In the genomic region with DNA sequence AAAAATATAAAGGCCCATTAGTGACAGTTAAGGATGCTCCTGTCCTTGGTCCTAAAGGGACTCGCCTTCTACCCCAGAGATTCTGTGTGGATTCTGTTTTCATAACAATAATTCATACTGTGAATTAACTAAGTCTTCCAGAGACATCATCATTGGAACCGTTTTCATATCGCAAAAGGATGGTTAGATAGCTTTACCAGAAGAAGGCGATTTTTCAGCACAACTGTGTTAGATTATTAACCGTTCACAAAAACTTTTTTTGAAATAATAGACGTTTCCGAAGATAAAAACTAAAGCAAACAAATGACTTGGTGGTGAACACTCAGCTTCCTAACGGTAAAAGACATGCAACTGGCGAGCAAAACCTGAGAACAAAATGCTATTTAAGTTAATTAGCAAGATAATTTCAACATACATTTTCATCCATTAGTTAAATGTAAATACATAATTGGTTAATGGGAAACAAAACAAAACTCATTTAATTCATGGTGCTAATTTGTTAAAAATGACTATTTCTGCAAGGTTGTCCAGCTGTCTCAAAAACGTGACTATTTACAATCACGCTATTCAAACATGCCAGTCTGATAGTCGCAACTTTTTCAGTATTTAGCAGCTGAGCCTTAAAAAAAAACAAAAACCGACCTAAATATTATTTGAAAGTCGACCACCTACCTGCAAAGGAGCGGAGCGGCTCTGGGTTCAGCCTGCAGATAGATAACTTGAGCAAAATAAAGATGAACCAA, we compare ENCODE assay signal across 8 mouse cellular contexts. TPM values are rescaled to one million over a fixed set of nuclear protein-coding genes. Genes with fewer than 3 reads are reported as not detected.
DNase-seq lines count a peak whose midpoint lies in the region; ATAC-seq and TF ChIP-seq lines count a peak whose summit lies in the region.

No protein-coding gene starts in this region.

- no peak for ATAC-seq in G1E (ENCODE audit: extremely low read depth, insufficient number of reproducible peaks, low FRiP score, poor library complexity, severe bottlenecking)
- no peak for ATAC-seq in liver, embryonic 13.5 days (ENCODE audit: low read depth)

- no peaks in the 10 kb centered on the region for H3K4me1 ChIP-seq in kidney, adult 2 months (ENCODE audit: control insufficient read depth, insufficient read depth, low read length)
- H3K4me1 ChIP-seq in G1E (ENCODE audit: insufficient read depth, low read depth, low read length): peaks cover 18% of the 10 kb centered on the region
- 0 out of 2 replicates have a peak, but pooled peaks cover 5% of the 10 kb centered on the region for H3K4me1 ChIP-seq in embryonic facial prominence, embryonic 10.5 days
- peaks cover 38% of the 10 kb centered on the region for H3K4me1 ChIP-seq in liver, embryonic 13.5 days (replicated peaks)

- TF ChIP-seq CTCF in kidney, adult 2 months (conservative IDR thresholded peaks at IDR 0.05; ENCODE audit: insufficient read depth, insufficient read length, low read depth, low read length): no peak
- no peak for TF ChIP-seq CTCF in G1E (IDR thresholded peaks at IDR 0.05; ENCODE audit: low read depth, low read length)

- no peaks in the 10 kb centered on the region for H3K9me3 ChIP-seq in G1E (replicated peaks)
- no peaks in the 10 kb centered on the region for H3K9me3 ChIP-seq in embryonic facial prominence, embryonic 10.5 days
- no peaks in the 10 kb centered on the region for H3K9me3 ChIP-seq in liver, embryonic 13.5 days (replicated peaks)

- H3K36me3 ChIP-seq in kidney, adult 2 months (ENCODE audit: control insufficient read depth, insufficient read depth, low read length): no peaks in the 10 kb centered on the region
- H3K36me3 ChIP-seq in G1E (replicated peaks): peaks cover 2% of the 10 kb centered on the region
- no peaks in the 10 kb centered on the region for H3K36me3 ChIP-seq in embryonic facial prominence, embryonic 10.5 days (replicated peaks)
- H3K36me3 ChIP-seq in liver, embryonic 13.5 days: no peaks in the 10 kb centered on the region; the same call in 1 of the 2 replicates

- H3K4me3 ChIP-seq in kidney, adult 2 months (ENCODE audit: insufficient read depth, low read depth, low read length): peak overlapping the region; percentile 54
- H3K4me3 ChIP-seq in G1E (ENCODE audit: low read depth, low read length): peak overlapping the region; percentile 52
- peak overlapping the region; percentile 40 for H3K4me3 ChIP-seq in embryonic facial prominence, embryonic 10.5 days
- peak overlapping the region; percentile 41 for H3K4me3 ChIP-seq in liver, embryonic 13.5 days (replicated peaks)

- TF ChIP-seq POLR2A in kidney, adult 2 months (IDR thresholded peaks at IDR 0.05; ENCODE audit: low read depth, low read length): no peak

- WGBS in kidney, adult 2 months: 56% methylated on average over 16 of the region's 16 CpGs
- WGBS in embryonic facial prominence, embryonic 10.5 days: 66% methylated on average over 16 of the region's 16 CpGs
- 45% methylated on average over 16 of the region's 16 CpGs for WGBS in liver, embryonic 13.5 days (ENCODE audit: insufficient replicate concordance)

- H3K27ac ChIP-seq in kidney, adult 2 months (ENCODE audit: insufficient read depth, low read depth, low read length): no peak overlapping the region
- H3K27ac ChIP-seq in embryonic facial prominence, embryonic 10.5 days (replicated peaks): no peak overlapping the region
- peak overlapping the region; percentile 21; the same call in 1 of the 2 replicates for H3K27ac ChIP-seq in liver, embryonic 13.5 days

- H3K4me2 ChIP-seq in liver, embryonic 13.5 days: peak overlapping the region; percentile 53

- no peaks in the 10 kb centered on the region for H3K27me3 ChIP-seq in kidney, adult 2 months (replicated peaks; ENCODE audit: control insufficient read depth, insufficient read depth, low read length)
- H3K27me3 ChIP-seq in G1E (ENCODE audit: insufficient read depth, low read length): no peaks in the 10 kb centered on the region
- H3K27me3 ChIP-seq in embryonic facial prominence, embryonic 10.5 days (replicated peaks; ENCODE audit: low read depth, poor library complexity, severe bottlenecking): no peaks in the 10 kb centered on the region
- no peaks in the 10 kb centered on the region for H3K27me3 ChIP-seq in liver, embryonic 13.5 days

- no peak for DNase-seq in kidney, adult 2 months
- no peak for DNase-seq in kidney, adult 11 months
- no peak for DNase-seq in G1E (ENCODE audit: low spot score)
- no peak for DNase-seq in embryonic facial prominence, embryonic 10.5 days (ENCODE audit: low spot score)
- DNase-seq in liver, embryonic 13.5 days: no peak
- no peak for DNase-seq in right cerebral cortex, adult 2 months (ENCODE audit: low spot score in 2 of 2)
- no peak for DNase-seq in frontal cortex, postnatal 36 days (ENCODE audit: low spot score in 2 of 2)
- DNase-seq in adrenal gland, adult 2 months: no peak

- H3K9ac ChIP-seq in liver, embryonic 13.5 days: peak overlapping the region; percentile 34

RNA-seq across cellular contexts. Expression of a gene that starts 36.0 kb away (rescaled TPM):
- 2.4 and 2.5 TPM in 2 replicates for polyA plus RNA-seq in kidney, adult 2 months (2012; rRNA removed)
- total RNA-seq in G1E (2014; fragmentation: Nextera tagmentation) (0.90 TPM in 1 of 2 replicates, not detected in the other), G1E (2017) (0.52 and 0.55 TPM in 2 replicates)
- polyA plus RNA-seq in G1E (2012): 0.11 and 0.21 TPM in 2 replicates
- 0.50 and 0.59 TPM in 2 replicates for polyA plus RNA-seq in embryonic facial prominence, embryonic 10.5 days (2016; fragmentation: Nextera tagmentation; extraction: Ambion mirVana)
- polyA plus RNA-seq in liver, embryonic 13.5 days (2015; fragmentation: Nextera tagmentation; extraction: Ambion mirVana): 0.25 and 0.27 TPM in 2 replicates
- total RNA-seq in adrenal gland, adult 2 months (2021): 1 to 10 TPM; 1.1 TPM
- 0.19 and 0.33 TPM in 2 replicates for polyA plus RNA-seq in adrenal gland, adult 2 months (2012; rRNA removed)

RNA-seq across cellular contexts. Expression of a gene that starts 47.6 kb away (rescaled TPM):
- 0.83 and 1.3 TPM in 2 replicates for polyA plus RNA-seq in kidney, adult 2 months (2012; rRNA removed)
- total RNA-seq in G1E (2014; fragmentation: Nextera tagmentation): 1.4 and 1.7 TPM in 2 replicates
- 8.4 and 11.2 TPM in 2 replicates for total RNA-seq in G1E (2017)
- 0.08 and 0.10 TPM in 2 replicates for polyA plus RNA-seq in G1E (2012)
- 3.3 and 3.8 TPM in 2 replicates for polyA plus RNA-seq in embryonic facial prominence, embryonic 10.5 days (2016; fragmentation: Nextera tagmentation; extraction: Ambion mirVana)
- polyA plus RNA-seq in liver, embryonic 13.5 days (2015; fragmentation: Nextera tagmentation; extraction: Ambion mirVana): 2.7 and 3.8 TPM in 2 replicates
- total RNA-seq in adrenal gland, adult 2 months (2021): 1 to 10 TPM in 1 of 2 experiments, under 1 TPM in 1; 0.97 to 1.8 TPM
- 0.03 TPM in 2 replicates for polyA plus RNA-seq in adrenal gland, adult 2 months (2012; rRNA removed)
